Mouse (Mus musculus) liver, embryonic 14.5 days (tissue): ENCODE data around the gene Bag6.

Source experiments
- CTCF ChIP-seq: IDR thresholded peaks from 2 replicates; pipeline ENCODE4 v1.5.1; 2016; ENCODE audit warnings: antibody characterized with exemption, low read depth, control low read depth
- EP300 ChIP-seq: IDR thresholded peaks from 2 replicates; pipeline ENCODE4 v1.6.1; 2016; ENCODE audit warnings: antibody characterized with exemption, low read depth

- no peak for TF ChIP-seq EP300
- no peak for TF ChIP-seq CTCF
Measured at GRCm38 (mm10) chr17:35155451-35155850, 20.5 kb downstream of the Bag6 start.
